Mouse (Mus musculus): ENCODE measurements around the gene Tex22.

Gene Tex22

GRCm38 (mm10) chr12:113060178-113060577 lies 14.1 kb upstream of the Tex22 start:
- DNase-seq: no peak

- no peak for DNase-seq
These were observed 12.7 kb upstream of the Tex22 start for GRCm38 (mm10) chr12:113061606-113062005.

DNA sequence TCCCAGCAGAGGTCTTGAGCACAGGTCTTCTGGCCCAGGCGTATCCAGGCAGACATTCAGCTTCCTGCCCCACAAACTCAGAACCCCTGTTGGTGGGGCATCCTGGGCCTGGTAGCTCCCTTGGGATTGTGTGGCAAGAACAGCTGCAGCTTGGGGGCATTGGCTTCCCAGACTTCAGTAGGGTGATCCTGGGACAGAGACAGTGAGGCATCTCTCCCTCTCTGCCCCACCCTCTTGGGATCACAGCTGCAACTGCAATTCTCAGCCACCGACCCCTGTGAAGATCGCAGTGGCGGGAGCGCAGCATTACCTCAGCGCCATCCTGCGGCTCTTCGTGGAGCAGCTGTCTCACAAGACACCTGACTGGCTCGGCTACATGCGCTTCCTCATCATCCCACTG lies 12.1 kb upstream of the Tex22 start:
- no peak for DNase-seq

DNA sequence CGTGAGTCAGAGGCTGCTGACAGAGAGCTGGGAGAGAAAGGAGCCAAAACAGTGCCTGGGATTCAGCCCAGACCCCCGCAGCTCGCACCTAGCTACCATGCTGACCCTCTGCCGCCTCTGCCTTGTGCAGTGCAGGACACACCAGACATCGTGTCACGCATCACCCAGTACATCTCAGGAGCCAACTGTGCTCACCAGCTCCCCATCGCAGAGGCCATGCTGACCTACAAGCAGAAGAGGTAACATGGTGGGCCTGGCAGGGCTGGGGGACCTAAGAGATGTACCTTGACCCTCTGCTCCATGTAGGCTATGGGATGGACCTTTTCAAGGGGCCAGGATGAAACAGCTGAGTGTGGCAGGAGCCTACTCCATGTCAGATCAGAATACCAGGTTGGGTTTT lies 10.6 kb upstream of the Tex22 start:
- DNase-seq: no peak

GRCm38 (mm10) chr12:113068002-113068401 lies 6.3 kb upstream of the Tex22 start:
- no peak for DNase-seq

DNA sequence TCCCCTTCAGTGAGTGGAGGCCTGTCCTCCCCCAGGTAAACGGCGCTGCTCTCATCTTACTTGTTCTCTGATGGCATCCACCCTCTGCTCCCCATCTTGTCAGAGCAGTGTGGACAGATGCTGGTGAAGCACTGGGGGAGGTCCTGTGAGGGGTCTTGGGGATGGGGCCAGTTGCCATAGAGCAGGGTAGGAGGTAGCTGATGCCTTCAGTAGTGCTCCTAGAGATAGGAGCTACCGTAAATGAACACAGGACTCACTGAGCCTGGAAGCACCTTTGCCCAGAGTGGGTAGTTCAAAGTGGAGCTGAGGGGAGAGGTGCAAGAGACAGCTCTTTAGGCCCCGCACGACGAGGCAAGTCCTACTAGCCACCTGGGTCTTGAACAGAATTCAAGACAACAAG lies 4.9 kb upstream of the Tex22 start:
- DNase-seq: no peak

DNA sequence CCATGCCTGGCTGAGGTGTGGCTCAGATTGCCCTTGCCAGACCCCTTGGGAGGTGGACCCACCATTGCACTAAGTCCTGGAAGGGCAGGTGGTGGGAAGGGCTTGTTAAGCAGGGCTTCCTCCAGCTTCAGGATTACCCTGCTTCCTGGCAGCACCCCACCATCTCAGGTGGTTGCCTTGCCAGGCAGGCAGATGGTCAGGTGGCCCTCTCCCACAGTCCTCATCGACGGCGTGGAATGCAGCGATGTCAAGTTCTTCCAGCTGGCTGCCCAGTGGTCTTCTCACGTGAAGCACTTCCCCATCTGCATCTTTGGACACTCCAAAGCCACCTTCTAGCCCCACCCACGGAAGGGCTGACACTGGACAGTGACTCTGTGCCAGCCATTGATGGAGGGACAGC lies 3.0 kb upstream of the Tex22 start:
- no peak for DNase-seq

- DNase-seq: no peak
These were observed 2.5 kb upstream of the Tex22 start for GRCm38 (mm10) chr12:113071827-113072226.

DNA sequence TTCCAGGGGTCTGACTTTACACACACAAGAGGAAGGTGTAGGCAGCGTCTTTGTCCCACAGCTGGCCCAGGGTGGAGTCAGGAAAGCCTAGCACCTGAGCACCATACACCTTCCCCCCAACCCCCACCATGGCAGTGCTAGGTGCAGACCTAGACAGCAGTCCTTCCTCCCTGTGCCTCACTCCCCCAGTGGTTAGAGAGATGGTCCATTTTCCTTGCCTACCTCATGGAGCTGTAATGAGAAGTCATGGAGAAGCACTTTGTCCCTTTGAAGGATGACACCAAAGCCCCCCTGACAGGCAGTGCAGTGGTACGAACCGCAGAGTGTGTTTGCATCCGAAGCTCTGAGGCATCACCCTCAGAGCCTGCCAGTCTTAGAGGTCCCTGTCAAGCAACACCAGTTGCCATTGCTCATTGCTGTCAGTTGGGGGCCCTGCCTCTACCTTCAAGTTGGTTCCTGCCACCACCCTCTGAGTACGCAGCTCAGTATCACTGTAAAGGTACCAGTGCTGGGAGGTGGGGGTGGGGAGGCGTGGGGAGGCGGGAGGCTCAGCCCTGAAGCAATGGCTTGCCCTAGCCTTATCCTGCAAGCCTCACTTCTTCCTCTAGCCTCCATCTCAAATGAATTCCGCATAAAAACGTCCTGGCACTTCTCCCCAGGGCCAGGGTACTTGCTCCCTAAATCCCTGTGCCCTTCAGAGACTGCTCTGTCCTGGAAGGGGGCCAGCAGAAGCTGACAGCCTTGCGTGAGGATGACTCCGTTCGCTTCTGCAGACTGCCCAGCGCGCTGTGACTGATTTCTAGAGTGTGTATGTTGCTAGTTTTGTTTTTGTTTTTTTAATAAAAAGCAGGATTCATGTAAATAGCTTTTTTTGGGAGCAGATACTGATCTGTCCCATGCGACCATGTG lies 628 bp upstream of the Tex22 start:
- DNase-seq: peak; percentile 23 to 50

GRCm38 (mm10) chr12:113075063-113075454 lies 757 bp downstream of the Tex22 start:
- DNase-seq: peak; percentile 90

- no peak for DNase-seq
These were observed 1.2 kb downstream of the Tex22 start for GRCm38 (mm10) chr12:113075486-113075885.

GRCm38 (mm10) chr12:113087276-113087675 lies 13.0 kb downstream of the Tex22 start:
- DNase-seq: no peak

DNA sequence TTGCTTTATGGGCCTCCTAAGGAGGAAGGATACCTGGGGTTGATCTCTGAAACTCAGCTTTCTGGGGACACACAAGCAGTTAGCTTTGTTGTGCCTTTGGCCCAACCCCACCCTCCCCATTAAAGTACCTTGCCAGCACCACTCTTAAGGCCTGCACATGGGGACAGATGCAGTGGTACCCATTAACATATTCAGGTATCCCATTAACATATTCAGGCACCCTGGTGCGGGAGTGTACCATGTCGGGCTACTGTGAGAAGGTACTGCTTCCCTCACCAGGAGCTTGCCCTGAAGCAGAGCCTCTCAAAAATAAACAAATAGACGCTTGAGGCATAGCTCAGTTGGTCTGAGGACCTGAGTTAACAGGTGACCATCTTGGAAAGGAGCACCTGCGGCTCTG lies 13.7 kb downstream of the Tex22 start:
- DNase-seq: no peak

- no peak for DNase-seq
These were observed 14.8 kb downstream of the Tex22 start for GRCm38 (mm10) chr12:113089107-113089506.

DNA sequence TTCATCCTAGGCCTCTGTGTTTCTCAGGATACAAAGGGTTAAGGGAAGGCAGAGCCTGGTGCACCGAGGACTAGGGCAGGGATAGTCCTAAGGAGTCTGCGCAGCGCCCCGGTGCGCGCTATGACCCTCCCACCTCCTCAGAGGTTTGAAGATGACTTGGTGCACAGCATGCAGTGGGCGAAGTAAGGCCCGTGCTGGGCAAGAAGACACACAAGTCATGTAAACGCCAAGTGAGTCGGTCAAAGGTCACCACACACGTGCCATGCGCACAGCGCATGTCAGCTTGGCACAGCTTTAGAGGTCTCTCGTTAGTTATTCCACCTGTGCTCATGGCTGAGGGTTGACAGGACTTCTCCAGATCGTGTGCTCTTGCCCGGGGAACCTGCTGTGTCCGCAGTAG lies 15.8 kb downstream of the Tex22 start:
- no peak for DNase-seq

- DNase-seq: no peak
These were observed 22.7 kb downstream of the Tex22 start for GRCm38 (mm10) chr12:113097040-113097439.

- DNase-seq: peak; percentile 59 to 71
These were observed 23.5 kb downstream of the Tex22 start, which contains the start of gene Mta1 for GRCm38 (mm10) chr12:113097749-113098281. Gene Mta1, plus strand, starts transcription at chr12:113098278.

DNA sequence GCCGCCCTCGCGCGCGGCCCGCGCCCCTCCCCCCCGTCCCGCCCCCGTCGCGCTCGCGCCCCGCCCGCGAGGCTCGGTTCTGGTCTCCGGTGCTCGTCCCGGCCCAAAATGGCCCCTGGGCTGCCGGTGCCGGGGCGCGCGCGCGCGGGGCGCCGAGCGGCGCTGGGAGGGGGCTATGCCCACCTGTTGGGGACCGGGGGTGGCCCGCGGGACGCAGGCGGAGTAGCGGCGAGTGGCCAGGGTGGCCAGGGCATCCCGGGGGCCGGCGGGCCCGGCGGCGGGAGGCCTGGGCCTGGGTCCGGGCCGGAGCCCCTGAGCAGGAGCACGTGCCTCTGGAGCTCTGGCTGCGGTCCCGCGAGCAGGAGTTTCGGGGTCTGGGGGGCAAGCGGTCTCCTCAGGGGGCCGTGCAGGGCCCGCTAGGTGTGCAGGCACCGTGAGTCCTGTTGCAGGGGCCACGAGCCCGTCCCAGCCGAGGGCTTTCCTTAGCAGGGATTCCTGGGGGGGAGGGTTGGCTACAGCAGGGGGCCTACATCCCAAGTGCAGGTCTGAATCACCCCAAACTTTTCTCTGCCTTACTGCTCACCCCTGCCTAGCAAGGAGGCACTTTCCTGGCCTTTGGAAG lies 24.3 kb downstream of the Tex22 start:
- DNase-seq: peak in 1 of 2 experiments; percentile 48

- no peak for DNase-seq
These were observed 25.4 kb downstream of the Tex22 start for GRCm38 (mm10) chr12:113099470-113100237.

- DNase-seq: no peak
These were observed 26.3 kb downstream of the Tex22 start for GRCm38 (mm10) chr12:113100448-113101076.

DNA sequence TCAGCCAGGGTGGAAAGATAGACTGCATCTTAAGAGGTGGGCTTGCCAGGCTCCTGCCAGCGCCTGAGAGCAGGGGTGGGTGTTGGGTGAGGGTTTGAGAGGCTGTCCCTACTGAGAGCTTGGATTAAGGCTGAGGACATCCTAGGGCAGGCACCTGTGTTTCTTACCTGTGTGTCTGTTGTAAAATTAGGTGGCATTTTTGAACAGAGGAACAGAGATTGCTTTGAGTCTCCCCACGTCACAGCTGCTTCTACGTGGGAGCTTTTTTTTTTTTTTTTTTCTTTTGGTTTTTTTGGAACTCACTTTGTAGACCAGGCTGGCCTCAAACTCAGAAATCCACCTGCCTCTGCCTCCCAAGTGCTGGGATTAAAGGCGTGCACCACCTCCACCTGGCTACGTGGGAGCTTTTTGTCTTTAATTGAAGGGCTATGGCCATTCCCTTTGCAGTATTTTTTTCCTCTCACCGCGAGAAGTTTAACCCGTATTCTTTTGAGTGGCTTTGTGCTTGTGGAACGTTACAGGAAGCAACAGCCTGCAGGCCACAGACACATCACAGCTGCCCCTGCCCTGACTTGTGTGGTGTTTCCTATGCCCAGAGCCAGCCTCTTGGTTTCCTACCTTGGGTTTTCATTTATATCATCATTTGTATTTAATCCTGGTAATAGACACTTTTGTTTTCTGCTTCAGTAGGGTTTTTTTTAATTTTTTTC lies 27.1 kb downstream of the Tex22 start:
- DNase-seq: no peak

DNA sequence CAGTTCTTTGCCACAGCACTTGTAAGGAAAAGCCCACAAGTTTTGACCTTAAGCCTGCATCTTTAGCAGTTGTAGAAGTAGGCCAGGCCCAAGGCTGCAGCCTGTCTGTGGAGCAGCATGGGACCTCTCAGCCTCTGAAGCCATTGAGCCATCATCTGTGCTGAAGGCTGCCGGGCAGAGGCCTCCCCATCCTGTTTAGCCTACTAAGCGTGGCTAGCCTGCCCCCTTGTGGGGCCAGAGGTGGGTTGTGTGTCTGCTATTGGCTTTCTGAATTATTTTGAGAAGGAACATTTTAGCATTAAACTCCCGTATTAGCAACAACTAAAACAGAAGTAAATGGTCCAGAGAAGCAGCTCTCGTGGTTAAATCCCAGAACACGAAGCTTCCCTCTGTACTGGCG lies 28.2 kb downstream of the Tex22 start:
- peak; percentile 73 to 77 for DNase-seq
